Mouse (Mus musculus): ENCODE results near the gene Rgs9. TPM values are rescaled to one million over a fixed set of nuclear protein-coding genes. Genes with fewer than 3 reads are reported as not detected.

The Rgs9 gene
- total and polyA plus RNA-seq, 3 experiments: 0.55 to 1.4 (median 1.2) TPM

- peaks cover 2% of the 10 kb centered on the region for H3K27me3 ChIP-seq (replicated peaks)
- no peak overlapping the region for H3K4me2 ChIP-seq (ENCODE audit: insufficient read depth, low read depth, poor library complexity, severe bottlenecking)
- dilution Hi-C loops (cut with MboI; ENCODE audit: extremely low pct_ligation_motif_present, extremely low pct_unique_long_range_greater_than_20kb, low sequenced_read_pairs): no loop called here
- no peaks in the 10 kb centered on the region for H3K79me2 ChIP-seq (replicated peaks; ENCODE audit: control insufficient read depth, extremely low read depth, insufficient read depth, poor library complexity, severe bottlenecking)
- no peak overlapping the region for H3K4me3 ChIP-seq (replicated peaks in 1 of 3; ENCODE audit: low read depth in 2 of 3, low read length in 2 of 3, poor library complexity in 1 of 3)
- no peak for DNase-seq (ENCODE audit: extremely low read depth)
- in situ Hi-C loops (cut with MboI; ENCODE audit: low pct_ligation_motif_present, low pct_unique_long_range_greater_than_20kb, low sequenced_read_pairs): loop anchor here (25.0 kb wide), 1 partner anchor 598 kb away; no protein-coding TSS in a partner anchor
- TF ChIP-seq MEF2A (IDR thresholded peaks at IDR 0.05; ENCODE audit: borderline replicate concordance, low read depth, low read length) (no peak), POLR2AphosphoS2 (IDR thresholded peaks at IDR 0.05; ENCODE audit: low read depth, low read length) (no peak), POLR2A (IDR thresholded peaks at IDR 0.05; ENCODE audit: low read depth, low read length) (no peak), RAD21 (IDR thresholded peaks at IDR 0.05; ENCODE audit: low read depth, low read length) (no peak)
- no peak overlapping the region for H3K27ac ChIP-seq (ENCODE audit: insufficient read depth, low read depth)
- H3K4me1 ChIP-seq (ENCODE audit: control insufficient read depth in 1 of 2, insufficient read depth in 2 of 2): peaks cover 13 to 30% of the 10 kb centered on the region in 2 experiments
- no peaks in the 10 kb centered on the region for H3K36me3 ChIP-seq (replicated peaks in 1 of 2; ENCODE audit: control insufficient read depth in 1 of 2, insufficient read depth in 1 of 2, low read length in 1 of 2)
- H3K9ac ChIP-seq (ENCODE audit: insufficient read depth, low read depth): no peak overlapping the region
- peaks cover 7% of the 10 kb centered on the region for H3K9me3 ChIP-seq (replicated peaks; ENCODE audit: low read length)
Observed at GRCm38 (mm10) chr11:109264159-109264768, 33.7 kb downstream of the Rgs9 start.

- Histone ChIP-seq H3K36me3 (replicated peaks in 1 of 2; ENCODE audit: control insufficient read depth in 1 of 2, insufficient read depth in 1 of 2, low read length in 1 of 2) (no peaks in the 10 kb centered on the region), H3K4me2 (ENCODE audit: insufficient read depth, low read depth, poor library complexity, severe bottlenecking) (no peak overlapping the region), H3K27ac (ENCODE audit: insufficient read depth, low read depth) (no peak overlapping the region), H3K4me1 (ENCODE audit: control insufficient read depth in 1 of 2, insufficient read depth in 2 of 2) (peaks cover 7 to 23% of the 10 kb centered on the region in 2 experiments; a peak in 3 of 4 replicates), H3K79me2 (replicated peaks; ENCODE audit: control insufficient read depth, extremely low read depth, insufficient read depth, poor library complexity, severe bottlenecking) (no peaks in the 10 kb centered on the region), H3K9me3 (replicated peaks; ENCODE audit: low read length) (peaks cover 7% of the 10 kb centered on the region), H3K4me3 (replicated peaks in 1 of 3; ENCODE audit: low read depth in 2 of 3, low read length in 2 of 3, poor library complexity in 1 of 3) (no peak overlapping the region), H3K27me3 (replicated peaks) (peaks cover 2% of the 10 kb centered on the region), H3K9ac (ENCODE audit: insufficient read depth, low read depth) (no peak overlapping the region)
- dilution Hi-C loops (cut with MboI; ENCODE audit: extremely low pct_ligation_motif_present, extremely low pct_unique_long_range_greater_than_20kb, low sequenced_read_pairs): no loop called here
- TF ChIP-seq KAT2A (IDR thresholded peaks at IDR 0.05; ENCODE audit: insufficient replicate concordance, low read length) (no peak), IRF4 (IDR thresholded peaks at IDR 0.05; ENCODE audit: low read depth, low read length) (peak; percentile 77), EP300 (IDR thresholded peaks at IDR 0.05; ENCODE audit: low read length) (peak; percentile 55), MXI1 (IDR thresholded peaks at IDR 0.05; ENCODE audit: low read depth, low read length) (no peak), BHLHE40 (IDR thresholded peaks at IDR 0.05; ENCODE audit: low read depth, low read length) (peak; percentile 75), UBTF (IDR thresholded peaks at IDR 0.05; ENCODE audit: low read depth, low read length) (no peak), MAX (IDR thresholded peaks at IDR 0.05; ENCODE audit: low read length) (peak; percentile 57; the same call in 1 of the 2 replicates), TBP (conservative IDR thresholded peaks at IDR 0.05; ENCODE audit: low read depth, low read length) (no peak), MAFK (IDR thresholded peaks at IDR 0.05; ENCODE audit: insufficient replicate concordance, low read length) (peak; percentile 91), PAX5 (IDR thresholded peaks at IDR 0.05; ENCODE audit: low read length) (no peak), JUN (IDR thresholded peaks at IDR 0.05; ENCODE audit: insufficient read depth, low read depth, low read length) (peak; percentile 29; the same call in 1 of the 2 replicates), ZMIZ1 (IDR thresholded peaks at IDR 0.05; ENCODE audit: low read depth, low read length) (no peak), MEF2A (IDR thresholded peaks at IDR 0.05; ENCODE audit: borderline replicate concordance, low read depth, low read length) (peak; percentile 79; the same call in 1 of the 2 replicates), TCF12 (IDR thresholded peaks at IDR 0.05; ENCODE audit: low read depth, low read length) (peak; percentile 21; the same call in 1 of the 2 replicates), MYC (IDR thresholded peaks at IDR 0.05; ENCODE audit: low read depth, low read length) (peak; percentile 66; the same call in 1 of the 2 replicates), ETS1 (conservative IDR thresholded peaks at IDR 0.05; ENCODE audit: low read depth, low read length) (peak; percentile 51; the same call in 1 of the 2 replicates)
- DNase-seq (ENCODE audit: extremely low read depth): peak; percentile 68
- in situ Hi-C loops (cut with MboI; ENCODE audit: low pct_ligation_motif_present, low pct_unique_long_range_greater_than_20kb, low sequenced_read_pairs): loop anchor here (25.0 kb wide), 1 partner anchor 602 kb away; no protein-coding TSS in a partner anchor
Observed at GRCm38 (mm10) chr11:109260561-109260960, 37.4 kb downstream of the Rgs9 start.

Measured in CH12.LX (cell line).